Mouse (Mus musculus) thymus, adult 2 months (tissue): ENCODE data around the gene Tmem182.

Experiments
- CTCF ChIP-seq: fragments of 200-500 bp; IDR thresholded peaks from 2 replicates; pipeline ENCODE4 v1.5.1; 2012; ENCODE audit warnings: mild to moderate bottlenecking, control low read depth, low read length, moderate library complexity, borderline replicate concordance; ENCODE audit not compliant: control insufficient read depth, poor library complexity, insufficient read depth; ENCODE audit errors: extremely low read depth
- POLR2A ChIP-seq: fragments of 200-500 bp; IDR thresholded peaks from 2 replicates; pipeline ENCODE4 v1.6.1; 2012; ENCODE audit warnings: mild to moderate bottlenecking, low read length, control low read depth, moderate library complexity; ENCODE audit not compliant: control insufficient read depth, poor library complexity, insufficient read depth; ENCODE audit errors: extremely low read depth

- TF ChIP-seq CTCF (no peak), POLR2A (no peak)
Observed at GRCm38 (mm10) chr1:40805351-40805750, at the start of gene Tmem182.
